Mouse (Mus musculus): ENCODE results near the gene Calm2.

Calm2 gene

DNA sequence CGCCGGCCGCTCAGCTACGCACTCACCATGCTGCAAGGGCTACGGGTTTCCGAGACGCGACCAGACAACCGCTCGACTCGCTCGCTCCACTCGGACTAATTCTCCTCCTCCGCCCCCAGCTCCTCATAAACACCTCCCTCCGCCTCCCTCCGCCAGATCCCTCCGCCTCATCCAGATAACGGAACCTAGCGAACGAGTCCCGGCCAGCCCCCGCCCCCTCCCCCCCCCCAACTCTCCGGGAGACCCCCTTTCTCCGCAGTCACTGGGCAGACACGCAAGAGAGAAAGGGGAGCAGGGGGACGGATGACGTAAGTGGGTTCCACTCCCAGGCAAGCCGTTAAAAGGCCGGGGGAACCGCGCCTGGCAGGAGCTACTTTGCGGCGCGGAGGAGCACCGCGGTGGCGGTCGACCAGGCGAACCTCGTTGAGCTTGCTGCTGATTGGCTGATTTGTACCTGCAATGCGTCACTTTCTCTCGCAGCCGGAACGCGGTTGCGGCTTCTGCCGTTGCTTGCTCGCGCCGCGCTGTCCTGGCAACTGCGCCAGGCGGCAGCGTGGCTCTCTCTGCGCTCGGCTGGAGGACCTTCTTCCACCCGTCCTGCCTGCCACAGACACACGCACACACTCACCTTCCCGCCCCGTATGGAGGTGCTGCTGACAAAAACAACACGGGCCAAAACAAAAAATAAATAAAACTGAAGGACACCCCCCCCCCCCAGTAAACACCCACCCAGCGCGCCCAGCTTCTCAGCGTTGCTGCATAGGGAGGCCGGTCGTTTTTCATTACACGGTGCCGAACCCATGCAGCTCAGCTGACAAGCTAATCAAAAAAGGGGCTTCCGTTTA is at the start of gene Calm2:
Gene Calm2 (minus strand): TSS at position 169 of the 845 bp plus-strand sequence.
- peak; percentile 96 for DNase-seq (ENCODE audit: low spot score)

DNA sequence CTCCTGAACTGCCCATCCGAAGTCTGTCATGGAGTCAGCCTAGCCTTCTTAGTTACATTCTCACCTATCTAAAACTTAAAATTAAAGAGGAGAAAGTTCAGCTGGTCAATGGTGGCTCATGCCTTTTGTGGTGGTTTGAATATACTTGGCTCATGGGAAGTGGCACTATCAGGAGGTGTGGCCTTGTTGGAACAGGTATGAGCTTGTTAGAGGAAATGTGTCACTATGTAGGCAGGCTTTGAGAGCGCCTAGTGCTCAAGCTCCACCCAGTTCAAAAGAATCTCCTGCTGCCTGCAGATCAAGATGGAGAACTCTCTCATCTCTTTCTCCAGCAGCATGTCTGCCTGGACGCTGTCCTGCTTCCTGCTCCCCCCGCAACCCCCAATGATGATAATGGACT is 48.8 kb upstream of the Calm2 start:
- no peak for DNase-seq (ENCODE audit: low spot score)

DNA sequence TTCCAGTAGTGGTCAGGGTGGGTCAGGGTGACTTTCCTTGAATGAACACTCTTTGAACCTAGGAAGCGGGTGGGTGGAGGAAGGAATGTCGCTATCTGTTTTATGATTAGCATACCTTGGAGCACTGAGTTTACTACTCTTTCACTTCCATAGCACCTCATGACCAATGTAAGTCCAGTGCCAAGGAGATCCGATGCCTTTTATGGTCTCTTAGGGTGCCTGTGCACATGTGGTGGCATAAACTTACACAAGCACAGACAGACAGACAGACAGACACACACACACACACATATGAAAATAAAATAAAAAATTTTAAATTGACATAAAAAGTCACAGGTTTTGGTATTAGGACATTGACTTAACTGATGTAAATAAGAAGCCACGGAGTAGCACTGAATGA is 47.6 kb upstream of the Calm2 start:
- no peak for DNase-seq (ENCODE audit: low spot score)

DNA sequence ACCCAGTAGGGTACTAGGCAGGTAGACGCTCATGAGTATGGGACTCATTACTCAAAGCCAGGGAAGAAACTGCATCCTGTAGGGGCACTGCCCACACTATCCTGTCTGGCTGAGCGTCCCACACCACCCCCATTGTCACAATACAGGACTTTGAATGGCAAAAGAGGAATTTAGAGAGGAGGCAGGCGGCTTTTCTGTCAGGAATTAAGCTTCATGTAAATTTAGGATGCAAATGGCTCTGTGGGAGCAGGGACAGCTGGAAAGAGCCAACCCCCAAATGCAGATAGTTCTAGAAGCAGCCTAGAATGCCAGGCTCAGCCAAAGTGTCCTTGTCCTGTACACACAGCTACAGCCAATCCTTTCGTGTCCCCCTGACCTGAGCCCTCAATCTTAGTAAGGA is 45.6 kb upstream of the Calm2 start:
- DNase-seq (ENCODE audit: low spot score): no peak

DNA sequence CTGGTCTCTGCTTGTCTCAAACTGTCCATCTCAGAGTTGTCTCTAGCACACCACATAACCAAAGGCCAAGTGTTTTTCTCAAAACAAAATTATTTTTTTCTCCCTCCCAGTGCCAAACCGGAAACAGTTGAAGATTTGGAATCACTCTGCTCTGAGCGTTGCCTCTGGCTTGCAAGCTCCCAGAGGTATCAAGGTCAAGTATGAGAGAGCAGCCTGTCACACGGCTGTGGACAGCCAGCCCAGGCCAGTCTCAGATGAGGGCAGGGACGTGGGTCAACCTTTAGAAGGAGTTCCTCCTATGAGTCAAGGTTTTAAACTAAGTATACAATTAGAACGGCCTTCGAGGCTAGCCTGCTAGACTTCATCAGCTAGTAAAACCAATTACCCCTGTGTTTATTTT is 43.6 kb upstream of the Calm2 start:
- DNase-seq (ENCODE audit: low spot score): no peak

DNA sequence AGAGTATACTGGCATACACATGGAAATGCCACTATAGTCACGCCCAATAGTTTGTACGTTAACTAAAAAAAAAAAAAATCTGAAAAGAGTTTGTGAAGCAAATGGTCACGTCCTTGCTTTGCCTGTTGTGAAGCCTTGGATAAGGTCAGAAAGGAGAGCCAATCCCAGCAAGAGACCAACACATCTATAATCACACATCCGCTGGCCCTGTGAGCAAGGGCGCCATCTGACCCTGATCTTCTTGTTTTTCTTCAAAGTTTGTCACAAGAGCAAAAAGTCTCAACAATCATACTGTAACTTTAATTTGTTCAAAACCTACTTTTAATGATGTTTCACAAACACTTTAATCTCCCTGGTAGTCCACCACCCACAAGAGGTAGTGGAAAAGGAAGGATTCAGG is 39.0 kb upstream of the Calm2 start:
- no peak for DNase-seq (ENCODE audit: low spot score)

DNA sequence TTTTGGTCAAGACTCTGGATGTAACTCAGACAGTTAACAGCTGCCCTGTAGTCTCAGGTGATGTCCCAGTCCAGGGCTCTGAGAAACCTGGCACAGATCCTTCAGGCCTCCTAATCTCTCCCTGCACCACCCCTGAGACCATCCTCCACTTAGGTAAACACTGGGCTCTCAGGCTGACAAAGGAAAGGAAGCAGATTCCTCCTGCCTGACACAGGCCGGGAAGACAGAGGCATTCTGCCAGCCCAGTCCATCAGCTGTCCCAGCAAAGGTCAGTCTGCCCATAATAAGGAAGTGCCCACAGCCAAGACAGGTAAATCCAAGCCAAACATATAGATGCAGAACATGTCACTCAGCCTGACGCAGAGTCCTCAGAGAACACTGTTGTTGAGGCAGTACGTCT is 36.1 kb upstream of the Calm2 start:
- DNase-seq (ENCODE audit: low spot score): no peak

DNA sequence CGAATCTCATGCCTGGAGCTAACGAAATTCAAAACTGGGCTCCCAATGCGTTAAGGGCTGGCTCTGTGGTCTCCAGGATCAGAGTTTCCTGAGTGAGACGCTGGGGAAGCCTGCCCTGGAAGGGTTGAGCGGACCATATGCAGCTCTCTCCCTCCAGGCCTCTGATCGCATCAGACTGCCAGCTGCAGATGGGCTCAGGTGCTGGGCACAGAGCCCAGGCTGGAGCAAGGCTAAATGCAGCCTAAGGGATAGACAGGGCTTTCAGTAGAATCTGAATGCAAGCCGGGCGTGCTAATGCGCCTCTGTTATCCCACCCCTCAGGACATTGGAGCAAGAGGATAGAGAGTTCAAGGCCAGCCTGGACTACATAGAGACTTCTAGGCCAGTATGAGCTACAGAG is 31.8 kb upstream of the Calm2 start:
- no peak for DNase-seq (ENCODE audit: low spot score)

DNA sequence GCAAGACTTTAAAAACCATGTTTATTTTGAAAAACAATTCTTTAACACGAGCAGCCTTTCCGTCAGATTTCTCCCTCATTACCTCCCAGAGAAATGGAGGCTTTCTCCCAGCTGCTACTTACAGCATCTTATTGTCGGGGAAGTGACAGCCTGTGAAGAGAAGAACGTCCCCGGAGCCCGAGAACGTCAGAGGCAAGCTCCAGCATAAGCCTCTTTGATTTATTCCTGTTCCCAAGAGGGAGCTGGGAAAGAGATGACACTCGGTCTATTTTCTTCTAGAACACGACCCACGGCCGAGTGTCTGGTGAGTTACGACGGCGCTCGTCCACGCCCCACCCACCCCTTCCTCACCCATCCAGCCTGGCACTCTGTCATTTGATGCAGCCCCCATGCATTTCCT is 30.9 kb upstream of the Calm2 start:
- DNase-seq (ENCODE audit: low spot score): no peak

DNA sequence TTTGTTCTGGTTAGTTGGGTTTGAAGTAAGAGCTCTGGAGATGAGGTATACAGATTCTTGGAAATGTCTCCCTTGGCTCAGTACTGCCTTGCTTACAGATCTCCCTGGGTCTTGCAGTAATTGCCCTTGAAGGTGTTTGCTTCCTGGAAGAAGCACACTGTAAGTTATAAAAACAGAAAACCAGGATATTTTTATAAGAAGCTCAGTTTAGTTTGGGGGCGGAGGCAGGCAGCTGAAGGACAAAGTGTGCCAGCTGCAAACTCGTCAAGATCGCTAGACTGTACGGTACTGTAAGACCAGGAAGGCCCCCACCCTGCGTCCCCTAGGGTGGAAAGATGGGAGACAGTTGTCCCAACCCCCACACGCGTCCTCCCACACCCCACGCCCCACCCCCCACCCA is 28.6 kb upstream of the Calm2 start:
- no peak for DNase-seq (ENCODE audit: low spot score)

DNA sequence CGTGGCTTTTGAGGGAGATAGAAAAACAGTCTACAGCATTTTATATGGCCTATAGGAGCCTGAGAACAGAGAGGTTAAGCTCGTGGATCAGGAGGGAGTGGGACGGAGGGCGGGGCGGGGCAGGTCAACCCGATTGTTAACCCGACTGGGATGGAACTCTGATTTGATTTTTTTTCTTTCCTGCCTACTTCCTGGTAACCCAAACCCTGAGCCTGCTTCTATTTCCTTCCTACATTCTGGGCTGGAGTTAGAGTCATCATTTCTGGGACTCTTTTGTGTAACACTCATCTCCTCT is 27.7 kb upstream of the Calm2 start:
- no peak for DNase-seq (ENCODE audit: low spot score)

DNA sequence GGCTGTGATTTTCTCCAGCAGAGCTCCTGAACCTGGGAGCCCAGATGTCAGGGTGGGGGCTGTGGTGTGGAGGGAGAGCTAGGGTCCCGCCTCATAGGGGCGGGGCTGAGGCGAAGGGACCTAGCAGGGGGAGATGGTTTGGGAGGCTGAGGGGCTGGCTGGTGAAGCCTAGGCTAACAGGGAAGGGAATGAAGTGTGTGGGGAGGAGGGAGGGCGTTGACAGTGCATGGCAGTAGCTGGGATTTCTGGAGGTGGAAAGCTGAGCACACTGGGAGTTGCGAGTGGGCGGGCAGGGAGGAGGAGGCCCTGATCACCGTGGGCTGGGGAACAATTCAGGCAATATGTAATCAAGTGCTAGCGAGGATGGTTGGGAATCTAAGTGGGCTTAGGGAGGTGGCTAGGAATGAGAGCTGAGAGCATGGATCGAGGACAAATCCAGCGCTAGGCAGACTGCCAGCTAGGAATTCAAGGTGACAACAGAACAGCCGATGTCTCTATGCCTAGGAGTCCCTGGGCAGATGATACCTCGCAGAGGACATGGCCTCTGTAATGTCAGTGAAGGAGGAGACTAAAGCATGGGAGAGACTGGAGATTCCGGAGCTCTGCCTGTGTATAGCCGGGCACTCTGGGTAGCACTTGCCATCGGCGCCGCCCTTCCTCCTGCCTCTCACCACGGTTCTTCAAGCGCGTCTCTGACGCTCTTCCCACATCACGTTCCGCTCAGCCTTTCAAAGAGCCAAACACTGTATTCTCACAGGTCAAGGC is 27.2 kb upstream of the Calm2 start:
- peak; percentile 73 for DNase-seq (ENCODE audit: low spot score)

DNA sequence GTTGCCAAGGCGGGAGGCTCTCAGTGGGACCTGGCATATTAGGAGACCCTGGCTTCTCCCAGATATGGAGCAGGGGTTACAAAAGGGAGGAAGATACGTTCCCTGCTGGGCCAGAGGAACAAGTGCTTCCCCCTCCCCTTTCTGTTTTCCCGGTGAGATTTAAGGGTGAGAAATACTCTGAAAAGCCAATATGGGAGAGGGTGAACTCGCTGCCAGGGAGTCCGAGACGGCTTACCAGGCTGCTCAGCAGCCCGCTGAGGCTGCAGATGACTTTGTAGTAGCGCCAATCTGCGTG is 26.7 kb upstream of the Calm2 start:
- no peak for DNase-seq (ENCODE audit: low spot score)

DNA sequence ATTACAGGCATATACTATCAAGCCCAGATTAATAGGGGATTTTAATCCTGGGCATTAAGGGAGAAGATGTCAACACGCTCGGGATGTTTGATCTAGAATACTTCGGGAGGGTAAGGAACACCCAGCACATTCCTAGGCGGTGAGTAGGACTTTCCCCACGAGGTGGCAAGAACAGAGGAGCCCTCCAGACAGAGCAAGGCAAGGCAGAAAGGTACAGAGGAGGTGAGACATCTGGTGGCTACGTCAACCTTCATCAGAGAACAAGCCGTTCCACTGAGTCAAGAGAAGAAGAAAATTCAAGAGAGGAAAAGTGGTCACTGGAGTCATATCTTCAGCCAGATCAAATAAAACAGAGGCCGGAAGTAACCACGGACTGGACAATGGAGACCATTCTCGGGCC is 26.1 kb upstream of the Calm2 start:
- DNase-seq (ENCODE audit: low spot score): no peak

DNA sequence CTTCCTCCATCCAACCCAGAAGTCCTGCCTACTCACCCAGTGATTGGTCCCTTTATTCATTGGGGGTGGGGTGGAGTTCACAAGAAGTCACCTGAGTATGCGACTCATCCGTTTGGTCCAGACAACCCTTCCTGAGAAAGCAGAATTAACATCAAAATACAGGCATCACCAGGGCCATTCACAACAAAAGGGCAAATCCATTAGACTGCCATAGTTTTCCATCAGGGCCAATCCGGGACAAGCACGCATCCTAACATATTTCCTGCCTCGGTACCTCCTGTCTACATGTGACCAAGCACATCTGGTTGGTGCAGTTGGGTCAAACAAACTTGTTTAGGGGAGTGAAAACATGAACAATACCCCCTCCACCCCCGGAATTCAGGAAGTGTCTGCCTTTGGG is 24.9 kb upstream of the Calm2 start:
- no peak for DNase-seq (ENCODE audit: low spot score)

DNA sequence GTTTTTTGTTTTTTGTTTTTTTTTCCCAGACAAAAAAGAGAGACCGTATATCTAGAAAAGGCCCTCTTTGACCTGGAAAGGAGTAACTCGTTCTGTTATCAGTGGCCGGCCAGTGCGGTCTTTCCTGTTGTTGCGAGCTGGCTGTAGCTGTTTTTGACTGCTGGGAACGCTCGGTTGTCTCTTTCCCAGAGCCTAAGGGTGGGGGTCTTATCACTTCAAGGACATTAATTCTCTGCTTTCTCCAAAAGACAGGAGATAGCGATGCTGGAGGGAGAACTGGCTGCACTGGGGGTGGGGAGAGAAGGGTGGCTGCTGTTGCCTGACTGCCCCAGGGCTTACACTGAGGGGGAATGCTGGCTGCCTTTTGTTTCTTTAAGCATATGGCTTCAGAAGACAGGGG is 24.1 kb upstream of the Calm2 start:
- DNase-seq (ENCODE audit: low spot score): no peak

DNA sequence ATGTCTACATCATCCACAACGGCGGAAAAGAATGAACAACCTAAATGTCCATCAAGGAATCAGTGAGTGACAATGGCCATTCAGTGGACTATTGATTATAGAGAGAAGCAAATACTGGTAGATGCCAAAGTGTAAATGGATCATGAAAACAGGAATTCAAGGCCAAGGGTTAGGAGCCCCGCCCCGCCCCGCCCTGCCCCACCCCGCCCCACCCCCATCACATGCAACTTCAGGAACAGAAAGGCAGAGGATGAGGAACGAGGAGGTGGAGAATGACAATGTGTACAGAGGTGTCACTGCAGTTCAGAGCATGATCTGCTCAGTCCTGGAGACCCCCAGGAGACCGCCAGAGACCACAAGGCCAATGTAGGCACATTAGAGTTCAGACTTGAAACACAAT is 23.5 kb upstream of the Calm2 start:
- DNase-seq (ENCODE audit: low spot score): no peak

DNA sequence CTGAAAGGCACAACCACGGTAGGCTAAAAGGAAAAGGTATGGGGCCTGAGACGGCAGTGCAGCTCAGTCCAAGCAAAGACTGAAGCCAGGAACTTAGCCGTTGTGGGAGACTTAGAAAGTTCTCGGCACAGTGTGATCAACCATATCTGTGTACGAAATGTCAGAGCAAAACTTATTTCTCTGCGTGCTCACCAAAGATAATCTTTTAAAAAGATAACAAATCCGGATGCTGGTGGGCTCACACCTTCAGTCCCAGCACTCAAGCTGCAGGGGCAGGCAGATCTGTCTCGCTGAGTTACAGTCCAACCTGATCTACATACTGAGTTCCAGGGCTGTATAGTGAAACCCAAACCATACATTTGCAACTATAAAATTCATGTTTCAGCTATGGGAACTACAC is 22.7 kb upstream of the Calm2 start:
- DNase-seq (ENCODE audit: low spot score): no peak

DNA sequence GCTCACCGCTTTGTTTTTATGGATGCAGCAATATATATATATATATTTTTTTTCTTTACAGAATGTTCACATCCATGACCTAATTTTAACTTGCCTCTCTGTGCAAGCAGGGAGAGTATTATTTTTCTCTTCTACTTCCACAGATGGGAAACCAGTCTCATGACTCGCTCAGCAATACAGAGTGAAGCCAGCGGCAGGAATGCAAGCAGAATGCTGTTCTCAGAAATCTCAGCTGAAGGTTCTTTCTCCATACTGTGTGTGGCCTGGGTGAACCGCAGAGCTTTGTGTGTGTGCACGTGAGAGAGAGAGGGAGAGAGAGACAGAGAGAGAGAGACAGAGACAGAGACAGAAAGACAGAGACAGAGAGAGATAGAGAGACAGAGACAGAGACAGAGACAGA is 21.9 kb upstream of the Calm2 start:
- no peak for DNase-seq (ENCODE audit: low spot score)

DNA sequence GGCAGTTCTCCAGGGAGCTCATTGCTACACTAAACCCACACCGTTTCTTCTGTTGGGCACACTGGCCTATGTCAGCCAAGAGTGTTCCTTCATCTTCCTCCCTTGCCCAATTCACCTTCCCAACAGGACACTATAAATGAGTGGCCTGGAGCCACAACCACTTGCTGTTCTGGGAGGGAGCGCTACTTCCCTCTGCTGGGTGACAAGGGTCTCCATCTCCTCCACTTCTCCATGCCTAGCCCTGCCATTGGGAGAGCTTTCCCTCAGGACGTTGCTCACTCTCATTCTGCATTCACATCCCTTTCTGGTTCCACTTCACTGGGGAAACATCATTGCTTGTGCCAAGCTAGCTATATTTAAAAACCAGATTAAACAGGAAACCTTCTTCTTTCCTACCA is 14.8 kb upstream of the Calm2 start:
- DNase-seq (ENCODE audit: low spot score): no peak

DNA sequence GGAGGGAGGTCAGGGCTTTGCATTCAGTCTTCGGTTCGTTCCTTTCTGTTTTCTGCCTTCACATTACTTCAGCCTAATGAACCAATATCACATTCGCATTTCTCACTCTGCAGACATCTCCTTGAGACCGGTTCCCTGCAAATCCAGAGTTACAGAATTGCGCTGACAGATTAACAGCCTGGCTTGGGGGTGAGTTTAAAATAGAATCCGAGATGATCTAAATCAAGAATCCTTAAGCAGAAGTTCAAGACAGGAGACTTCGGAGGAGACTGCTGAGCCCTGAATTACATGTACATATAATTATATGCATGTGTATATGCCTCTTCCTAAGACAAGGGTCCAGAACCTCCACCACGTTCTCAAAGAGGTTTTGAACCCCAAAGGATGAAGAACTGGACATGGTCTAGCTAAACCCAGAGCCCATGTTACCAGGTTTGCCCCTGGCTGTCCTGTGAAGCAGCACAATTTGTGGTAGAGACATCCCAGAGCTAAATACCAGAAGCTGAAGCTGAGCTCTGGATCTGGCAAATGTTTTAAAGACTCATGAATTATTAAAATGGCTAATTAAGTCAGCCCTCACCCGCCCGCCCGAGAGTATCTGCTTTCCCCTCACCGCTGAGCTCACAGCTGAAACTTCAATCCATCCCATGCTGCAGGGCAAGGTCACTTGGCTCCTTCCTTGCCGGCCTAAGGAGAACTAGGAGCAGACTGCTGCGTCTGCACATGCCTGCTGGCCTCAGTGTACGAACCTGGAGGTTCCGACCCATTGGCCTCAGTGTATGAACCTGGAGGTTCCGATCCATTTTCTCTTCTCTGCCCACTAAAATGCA is 14.1 kb upstream of the Calm2 start:
- no peak for DNase-seq (ENCODE audit: low spot score)

DNA sequence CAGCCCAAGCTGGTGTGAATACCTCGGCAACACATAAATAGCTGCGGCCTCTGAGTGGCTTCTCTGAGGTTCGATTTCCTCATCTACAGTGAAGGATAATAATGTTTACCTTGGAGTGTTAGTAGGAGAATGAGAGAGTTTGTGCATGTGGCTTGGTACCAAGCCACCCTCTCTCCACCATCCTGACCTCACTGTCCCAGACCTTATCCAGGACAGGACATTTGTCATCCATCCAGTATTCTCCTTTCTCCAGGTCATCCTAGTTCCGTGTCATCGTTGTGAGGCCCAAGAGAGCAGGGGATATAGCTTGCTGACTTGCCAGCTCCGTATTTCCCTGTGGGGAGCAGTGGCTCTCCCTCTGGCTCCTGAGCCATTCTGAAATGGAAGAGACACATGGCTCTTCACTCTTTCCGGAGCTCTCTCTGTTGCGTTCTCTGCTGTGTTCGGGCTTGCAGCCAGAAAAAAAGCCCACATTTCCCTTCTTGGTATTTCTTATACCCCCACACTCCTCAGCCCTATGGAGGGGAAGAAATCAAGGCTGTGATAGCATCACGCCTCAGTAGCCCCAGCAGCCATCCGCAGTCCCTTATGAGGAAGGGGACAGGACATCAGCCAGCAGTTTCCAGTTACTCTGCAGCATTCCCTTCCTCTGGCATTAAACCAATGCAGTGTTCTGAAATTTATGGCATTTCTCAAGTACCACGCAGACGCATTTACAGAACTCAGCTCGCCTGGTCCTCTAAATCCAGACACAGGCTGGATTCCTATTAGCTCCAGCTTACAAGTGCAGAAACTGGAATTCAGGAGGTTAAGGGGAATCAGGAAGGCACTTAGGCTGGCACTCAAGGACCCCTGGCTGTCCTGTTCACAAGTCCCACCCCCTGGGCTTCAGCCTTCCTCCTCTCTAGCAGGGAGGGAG is 13.3 kb upstream of the Calm2 start:
- no peak for DNase-seq (ENCODE audit: low spot score)
